Mouse (Mus musculus) CD4-positive, CD25-positive, alpha-beta regulatory T cell, adult 2 months (primary cell): ENCODE measurements at regions not wholly inside any gene's neighbourhood (a gene's known extent, or its start where the extent isn't known, plus 50 kb on each side); places are given as distances from the start of the nearest gene placed in this dataset.

Experiments used
- DNase-seq: peaks from one replicate; pipeline ENCODE4 v3.0.0-alpha.2; 2012; ENCODE audit warnings: low read depth, low spot score

GRCm38 (mm10) chr1:39047316-39047715 is 61.9 kb downstream of the Pdcl3 start:
- DNase-seq: no peak

- no peak for DNase-seq
These were observed 71.9 kb downstream of the Pdcl3 start for GRCm38 (mm10) chr1:39057304-39057703.

DNA sequence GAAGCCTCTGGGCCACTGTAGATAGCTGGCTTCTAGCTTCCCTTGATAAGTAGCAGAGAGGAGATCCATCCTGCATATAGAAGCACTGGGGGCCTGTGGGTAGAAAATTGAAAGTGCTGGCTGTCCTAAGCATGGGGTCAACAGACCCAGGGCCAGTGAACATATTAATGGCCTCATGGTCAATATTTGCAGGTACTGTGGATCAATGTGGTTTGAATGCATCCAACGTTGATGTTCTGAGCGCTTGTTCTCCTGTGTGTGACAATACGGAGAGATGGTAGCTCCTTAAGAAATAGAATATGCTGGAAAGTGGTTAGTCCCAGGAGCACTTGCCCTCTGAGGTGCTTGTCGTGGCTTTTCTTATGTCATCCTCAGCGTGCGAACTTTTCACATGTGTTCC is 77.1 kb downstream of the Pdcl3 start:
- DNase-seq: no peak

DNA sequence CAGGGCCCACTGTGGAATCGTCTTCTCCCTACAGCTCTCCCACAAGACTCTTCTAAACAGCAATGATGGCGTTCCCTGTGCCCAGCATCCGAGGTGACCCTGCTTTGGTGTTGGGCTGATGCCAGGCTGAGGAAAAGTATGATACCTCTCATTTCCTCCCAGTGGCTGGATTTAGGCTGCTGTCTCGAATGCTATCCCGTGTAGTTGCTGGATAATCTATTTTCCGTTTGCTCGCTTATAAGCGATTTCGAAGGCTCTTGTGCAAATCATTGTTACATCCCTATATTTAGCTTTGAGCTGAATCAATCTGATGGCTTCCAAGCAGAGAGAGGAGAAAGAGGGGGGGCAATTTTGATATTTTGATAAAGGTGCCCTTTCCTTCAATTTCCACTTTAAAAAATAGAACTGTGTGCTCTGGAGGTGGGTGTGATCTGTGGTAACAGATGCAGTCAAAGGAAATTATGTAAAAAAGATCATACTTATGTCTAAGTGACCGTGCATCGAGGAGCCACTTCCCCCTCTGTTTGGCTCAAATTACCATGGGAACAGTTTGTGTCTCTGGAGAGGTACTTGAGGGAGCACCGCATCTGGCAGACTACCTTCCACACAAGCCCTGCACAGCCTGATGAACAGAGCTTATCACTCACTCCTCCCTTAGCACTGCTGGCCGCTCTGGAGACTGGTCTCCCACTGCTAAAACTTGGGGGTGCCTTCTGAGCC is 78.4 kb downstream of the Pdcl3 start:
- DNase-seq: no peak

- DNase-seq: no peak
These were observed 79.4 kb downstream of the Pdcl3 start for GRCm38 (mm10) chr1:39064781-39065180.

DNA sequence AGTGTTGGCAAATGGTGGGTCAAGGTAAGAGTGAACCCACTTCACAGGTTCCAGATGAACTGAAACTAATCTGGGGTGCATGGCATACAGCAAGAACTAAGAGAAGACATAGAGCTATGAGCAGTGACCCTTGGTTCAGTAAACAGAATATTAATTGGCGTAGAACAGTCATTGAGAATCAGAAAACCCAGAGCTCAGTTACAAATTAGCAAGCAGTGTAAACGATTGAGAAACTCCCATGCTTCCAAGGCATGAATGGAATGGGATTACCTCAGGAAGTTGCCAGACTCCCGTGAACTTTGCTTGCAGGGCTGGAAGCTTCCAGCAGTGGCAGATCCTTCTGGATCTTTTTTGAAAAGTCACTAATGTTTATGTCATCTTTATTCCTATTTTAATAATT is 82.5 kb downstream of the Pdcl3 start:
- DNase-seq: no peak

DNA sequence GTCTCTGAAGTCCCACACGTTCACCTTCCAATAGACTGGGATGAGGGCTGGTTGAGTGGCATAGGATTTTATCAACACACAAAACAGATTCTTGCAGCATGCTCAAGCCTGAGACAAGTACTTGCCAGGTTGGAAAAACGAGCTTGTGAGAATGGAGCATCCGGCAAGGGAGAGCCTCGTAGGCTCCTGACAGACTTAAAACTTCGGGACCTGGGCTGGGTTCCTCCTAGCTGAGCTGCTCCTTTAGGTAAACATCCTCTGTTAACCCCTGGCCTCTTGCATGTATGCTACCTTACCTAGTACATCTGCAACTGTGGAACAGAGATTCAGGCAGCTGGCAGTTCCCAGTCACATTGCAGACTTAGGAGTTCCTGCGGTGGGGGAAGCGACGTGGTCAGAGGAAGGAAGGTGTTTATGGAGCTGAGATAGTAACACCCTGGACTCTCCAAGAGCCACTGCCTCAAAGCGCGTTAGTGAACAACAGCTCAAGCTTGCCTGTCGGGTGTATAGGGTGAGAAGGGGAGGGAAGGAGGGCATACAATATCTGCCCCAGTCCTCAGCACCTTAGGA is 83.8 kb downstream of the Pdcl3 start:
- no peak for DNase-seq

GRCm38 (mm10) chr1:39069676-39070075 is 84.3 kb downstream of the Pdcl3 start:
- no peak for DNase-seq

- no peak for DNase-seq
These were observed 90.6 kb downstream of the Pdcl3 start for GRCm38 (mm10) chr1:39075966-39076365.

- DNase-seq: no peak
These were observed 93.3 kb downstream of the Pdcl3 start for GRCm38 (mm10) chr1:39078584-39079315.

DNA sequence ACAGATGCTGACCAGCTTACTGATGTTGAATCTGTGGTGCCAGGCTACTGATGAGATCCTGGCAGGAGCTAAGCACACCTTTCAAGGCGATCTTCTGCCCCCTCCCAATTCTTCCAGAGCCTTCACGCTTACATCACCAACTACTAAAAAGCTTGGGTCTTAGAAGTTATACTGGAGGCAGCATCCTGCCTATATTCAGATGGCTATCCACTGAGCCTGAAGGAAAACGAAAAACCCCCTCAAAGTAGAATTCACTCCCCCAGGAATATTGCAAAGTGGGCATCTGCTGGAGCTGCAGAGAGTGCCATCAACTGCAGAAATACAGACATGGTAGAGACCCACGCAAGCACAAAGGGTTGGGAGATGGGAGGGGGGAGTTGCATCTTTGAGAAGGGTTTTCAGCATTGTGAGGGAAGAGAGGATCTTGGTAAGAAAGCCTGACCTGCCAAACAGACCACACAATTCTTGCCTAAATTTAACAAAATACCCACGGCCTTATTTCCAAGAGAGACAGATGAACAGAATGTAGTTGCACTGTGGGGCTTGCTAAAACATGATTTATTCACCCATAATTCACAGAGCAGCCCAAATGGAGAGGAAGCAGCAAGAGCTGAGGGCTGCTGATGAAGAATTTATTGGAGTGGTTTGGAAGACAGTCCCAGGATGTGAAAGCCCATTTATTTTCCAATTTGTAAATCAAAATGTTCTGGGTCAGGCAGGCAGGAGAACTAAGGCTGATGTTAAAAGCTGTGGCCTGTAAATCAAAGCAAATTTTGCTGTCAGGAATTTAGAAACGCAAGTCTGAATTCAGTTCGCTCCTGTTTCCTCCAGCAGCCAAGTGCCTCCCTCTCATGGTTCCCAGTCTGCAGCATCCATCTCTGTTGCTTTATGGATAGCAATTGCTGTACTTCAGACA is 98.8 kb downstream of the Pdcl3 start:
- DNase-seq: no peak

- no peak for DNase-seq
These were observed 100.9 kb downstream of the Pdcl3 start for GRCm38 (mm10) chr1:39086273-39086672.

GRCm38 (mm10) chr1:39089875-39090274 is 103.7 kb upstream of the Npas2 start:
- peak; percentile 56 for DNase-seq

DNA sequence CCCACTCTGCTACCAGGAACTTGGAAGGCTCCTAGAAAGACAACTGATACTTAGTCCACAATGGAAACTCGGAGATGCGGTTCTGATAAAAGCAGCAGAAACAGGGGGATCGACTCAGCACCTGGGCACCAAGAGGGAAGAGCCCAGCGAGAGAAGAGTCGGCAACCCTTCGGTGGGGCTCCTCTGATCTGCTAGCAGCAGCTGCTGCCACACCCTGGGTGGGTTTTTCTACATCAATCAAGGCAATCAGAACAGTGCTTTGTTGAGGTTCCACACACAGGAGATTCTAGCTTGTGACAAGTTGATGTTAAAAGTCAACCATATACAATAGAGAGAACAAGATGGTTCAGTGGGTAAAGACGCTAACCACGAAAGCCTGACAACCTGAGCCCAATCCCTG is 102.4 kb upstream of the Npas2 start:
- peak; percentile 23 for DNase-seq

DNA sequence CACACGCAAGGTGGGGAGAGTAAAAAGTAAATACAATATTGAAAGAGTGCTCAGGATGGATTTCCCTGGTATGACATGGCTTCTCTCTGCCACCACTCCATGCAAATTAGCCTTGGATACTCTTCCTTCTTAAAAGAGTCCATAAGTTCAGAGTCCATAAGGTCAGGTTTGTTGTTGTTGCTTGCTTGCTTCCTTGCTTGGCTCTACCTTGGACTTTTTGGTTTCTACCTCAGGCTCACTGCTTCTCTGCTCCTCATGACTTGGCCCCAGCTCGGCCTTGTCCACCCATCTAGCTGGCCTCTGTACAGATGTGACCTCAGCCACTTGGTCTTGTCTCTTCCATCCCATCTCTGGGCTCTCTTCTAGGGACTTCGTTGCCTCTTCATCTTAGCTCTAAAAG is 101.9 kb upstream of the Npas2 start:
- DNase-seq: no peak

GRCm38 (mm10) chr1:39093291-39093690 is 100.2 kb upstream of the Npas2 start:
- no peak for DNase-seq

DNA sequence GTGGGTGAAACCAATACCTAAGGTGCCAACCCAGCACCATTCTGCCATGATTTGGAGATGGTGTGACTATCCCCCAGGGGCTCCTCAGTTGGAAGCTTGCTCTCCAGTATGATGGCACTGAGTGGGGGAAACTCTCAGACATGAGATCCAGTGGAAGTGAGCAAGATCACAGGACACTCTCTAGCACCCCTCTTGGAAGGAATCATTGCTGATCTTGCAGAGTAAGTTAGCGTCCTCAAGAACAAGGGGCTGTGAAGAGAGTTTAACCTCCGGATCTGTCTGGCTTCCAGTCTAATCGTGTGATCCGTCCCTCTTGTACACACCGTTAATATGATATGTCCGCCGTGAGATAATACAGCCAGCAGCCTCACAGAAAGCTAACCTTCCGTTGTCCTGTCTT is 99.5 kb upstream of the Npas2 start:
- no peak for DNase-seq

- no peak for DNase-seq
These were observed 97.6 kb upstream of the Npas2 start for GRCm38 (mm10) chr1:39095901-39096300.

DNA sequence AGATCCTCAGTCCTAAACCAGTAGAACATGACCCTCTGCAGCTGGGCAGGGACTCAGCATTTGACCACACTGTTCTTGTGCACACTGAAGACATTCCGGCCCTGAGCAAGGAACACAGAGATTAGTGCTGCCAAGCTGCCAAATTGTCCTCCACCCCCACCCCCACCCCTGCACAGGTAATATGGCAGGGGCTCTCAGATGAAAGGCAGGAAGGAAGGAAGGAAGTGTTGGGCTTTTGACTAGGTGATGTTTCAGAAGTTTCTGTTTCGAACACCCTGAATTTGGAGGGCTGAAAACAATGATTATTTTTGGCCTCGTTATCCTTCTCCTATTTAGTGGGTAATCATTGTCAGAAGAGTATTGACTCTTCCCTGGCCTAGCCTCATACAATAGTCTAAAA is 96.8 kb upstream of the Npas2 start:
- peak; percentile 44 for DNase-seq

- DNase-seq: peak; percentile 38
These were observed 96.0 kb upstream of the Npas2 start for GRCm38 (mm10) chr1:39097499-39097898.

GRCm38 (mm10) chr1:39098154-39098553 is 95.4 kb upstream of the Npas2 start:
- no peak for DNase-seq

DNA sequence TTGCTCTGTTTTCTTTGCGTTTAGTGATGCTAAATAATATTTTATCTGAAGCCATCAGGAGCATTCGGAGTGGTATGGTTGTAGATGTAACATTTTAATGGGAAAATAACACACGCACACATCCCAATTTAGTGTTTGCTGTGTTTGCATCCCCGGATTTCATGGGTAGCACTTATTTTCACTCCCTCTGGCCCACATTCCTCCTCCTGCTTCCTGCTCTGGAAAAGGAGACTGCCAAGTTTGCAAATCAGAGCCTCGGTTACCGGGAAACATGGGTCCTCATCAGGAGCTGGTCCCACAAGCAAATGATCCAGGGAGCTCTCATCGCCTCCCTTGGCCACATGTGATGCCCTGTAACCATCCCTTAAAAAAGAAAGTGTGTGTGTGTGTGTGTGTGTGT is 94.3 kb upstream of the Npas2 start:
- DNase-seq: no peak
